Mouse (Mus musculus) CH12.LX (cell line): ENCODE data around the gene Tmem167b. TPM values are rescaled to one million over a fixed set of nuclear protein-coding genes. Genes with fewer than 3 reads are reported as not detected.
A peak's percentile ranks its signal among the peaks of the same experiment; 100 is the strongest.

ENCODE experiments used
- DNase-seq: peaks from one replicate; pipeline ENCODE4 v3.0.0-alpha.2; 2013; ENCODE audit errors: extremely low read depth
- H3K27ac ChIP-seq: 2 replicates; pipeline ENCODE4 v1.5.1; 2012; ENCODE audit warnings: low read depth, mild to moderate bottlenecking, control low read depth, moderate library complexity; ENCODE audit not compliant: insufficient read depth
- H3K27me3 ChIP-seq: replicated peaks from 2 replicates; pipeline ENCODE3; 2012; ENCODE audit warnings: inconsistent platforms
- H3K36me3 ChIP-seq, 2 experiments: replicated peaks in 1 of 2; 2 replicates each; pipeline versions ENCODE3 to v1.6.1; 2012; ENCODE audit warnings: inconsistent platforms in 1 of 2, low read length in 1 of 2, mild to moderate bottlenecking in 1 of 2, mixed read lengths in 1 of 2, moderate library complexity in 1 of 2; ENCODE audit not compliant: control insufficient read depth in 1 of 2, insufficient read depth in 1 of 2
- H3K4me1 ChIP-seq, 2 experiments: 2 replicates each; pipeline ENCODE4 v1.6.1; 2012; ENCODE audit warnings: inconsistent platforms in 1 of 2, moderate library complexity in 1 of 2; ENCODE audit not compliant: insufficient read depth in 2 of 2, control insufficient read depth in 1 of 2
- H3K4me2 ChIP-seq: 2 replicates; pipeline ENCODE4 v1.6.1; 2012; ENCODE audit warnings: low read depth, mild to moderate bottlenecking, control low read depth; ENCODE audit not compliant: poor library complexity, insufficient read depth, severe bottlenecking
- H3K4me3 ChIP-seq, 3 experiments: fragments of 150-350 bp in 1 of 3; sonication (generic) in 1 of 3; replicated peaks in 1 of 3; 2 replicates each; pipeline versions ENCODE3 to v1.5.1; 2011 to 2012; ENCODE audit warnings: low read depth in 2 of 3, low read length in 2 of 3, mild to moderate bottlenecking in 2 of 3, moderate library complexity in 2 of 3, control low read depth in 1 of 3, improper control_type of control experiment in 1 of 3, inconsistent platforms in 1 of 3, mixed read lengths in 1 of 3; ENCODE audit not compliant: poor library complexity in 1 of 3
- H3K79me2 ChIP-seq: replicated peaks from 2 replicates; pipeline ENCODE4 v1.6.1; 2012; ENCODE audit warnings: mild to moderate bottlenecking, moderate library complexity; ENCODE audit not compliant: control insufficient read depth, poor library complexity, insufficient read depth, severe bottlenecking; ENCODE audit errors: extremely low read depth
- H3K9ac ChIP-seq: 2 replicates; pipeline ENCODE4 v1.6.1; 2012; ENCODE audit warnings: low read depth, mild to moderate bottlenecking, control low read depth, moderate library complexity; ENCODE audit not compliant: insufficient read depth
- H3K9me3 ChIP-seq: replicated peaks from 2 replicates; pipeline ENCODE3; 2012; ENCODE audit warnings: low read length, inconsistent platforms, mixed read lengths
- BHLHE40 ChIP-seq: IDR thresholded peaks from 2 replicates; pipeline ENCODE4 v1.6.1; 2011; ENCODE audit warnings: mild to moderate bottlenecking, low read depth, low read length, improper control_type of control experiment
- E2F4 ChIP-seq: IDR thresholded peaks from 2 replicates; pipeline ENCODE4 v1.6.1; 2011; ENCODE audit warnings: low read depth, low read length, improper control_type of control experiment; ENCODE audit not compliant: insufficient replicate concordance
- ELF1 ChIP-seq: IDR thresholded peaks from 2 replicates; pipeline ENCODE4 v1.6.1; 2014; ENCODE audit warnings: low read depth, mild to moderate bottlenecking, inconsistent platforms, low read length, improper control_type of control experiment
- EP300 ChIP-seq: IDR thresholded peaks from 2 replicates; pipeline ENCODE4 v1.6.1; 2011; ENCODE audit warnings: low read length, improper control_type of control experiment
- ETS1 ChIP-seq: conservative IDR thresholded peaks from 2 replicates; pipeline ENCODE4 v1.6.1; 2012; ENCODE audit warnings: low read depth, mild to moderate bottlenecking, inconsistent platforms, low read length, improper control_type of control experiment, moderate library complexity
- IRF4 ChIP-seq: IDR thresholded peaks from 2 replicates; pipeline ENCODE4 v1.6.1; 2014; ENCODE audit warnings: low read depth, mild to moderate bottlenecking, inconsistent platforms, low read length, improper control_type of control experiment
- JUN ChIP-seq: IDR thresholded peaks from 2 replicates; pipeline ENCODE4 v1.6.1; 2011; ENCODE audit warnings: low read depth, mild to moderate bottlenecking, low read length, improper control_type of control experiment, moderate library complexity; ENCODE audit not compliant: insufficient read depth
- JUND ChIP-seq: conservative IDR thresholded peaks from 2 replicates; pipeline ENCODE4 v1.6.1; 2011; ENCODE audit warnings: low read depth, low read length, improper control_type of control experiment
- MAFK ChIP-seq: IDR thresholded peaks from 2 replicates; pipeline ENCODE4 v1.6.1; 2011; ENCODE audit warnings: low read length, improper control_type of control experiment; ENCODE audit not compliant: insufficient replicate concordance
- MEF2A ChIP-seq: IDR thresholded peaks from 2 replicates; pipeline ENCODE4 v1.6.1; 2014; ENCODE audit warnings: low read depth, mild to moderate bottlenecking, inconsistent platforms, low read length, improper control_type of control experiment, borderline replicate concordance
- MYC ChIP-seq: IDR thresholded peaks from 2 replicates; pipeline ENCODE4 v1.6.1; 2011; ENCODE audit warnings: low read depth, mild to moderate bottlenecking, improper control_type of control experiment, low read length
- PAX5 ChIP-seq: IDR thresholded peaks from 2 replicates; pipeline ENCODE4 v1.6.1; 2012; ENCODE audit warnings: low read length, inconsistent platforms, mixed read lengths
- POLR2A ChIP-seq: IDR thresholded peaks from 2 replicates; pipeline ENCODE4 v1.6.1; 2011; ENCODE audit warnings: low read depth, mild to moderate bottlenecking, improper control_type of control experiment, low read length
- POLR2AphosphoS2 ChIP-seq: IDR thresholded peaks from 2 replicates; pipeline ENCODE4 v1.6.1; 2011; ENCODE audit warnings: low read depth, low read length, improper control_type of control experiment
- RCOR1 ChIP-seq: conservative IDR thresholded peaks from 2 replicates; pipeline ENCODE4 v1.6.1; 2012; ENCODE audit warnings: low read depth, mild to moderate bottlenecking, inconsistent platforms, low read length, improper control_type of control experiment
- SIN3A ChIP-seq: IDR thresholded peaks from 2 replicates; pipeline ENCODE4 v1.6.1; 2012; ENCODE audit warnings: low read length, improper control_type of control experiment, inconsistent platforms
- SMC3 ChIP-seq: IDR thresholded peaks from 2 replicates; pipeline ENCODE4 v1.6.1; 2011; ENCODE audit warnings: low read depth, low read length, improper control_type of control experiment
- TBP ChIP-seq: conservative IDR thresholded peaks from 2 replicates; pipeline ENCODE4 v1.6.1; 2011; ENCODE audit warnings: low read depth, low read length, improper control_type of control experiment
- TCF12 ChIP-seq: IDR thresholded peaks from 2 replicates; pipeline ENCODE4 v1.6.1; 2014; ENCODE audit warnings: low read depth, mild to moderate bottlenecking, inconsistent platforms, low read length, improper control_type of control experiment
- ZNF384 ChIP-seq: IDR thresholded peaks from 2 replicates; pipeline ENCODE4 v1.6.1; 2012; ENCODE audit warnings: low read depth, low read length, improper control_type of control experiment, inconsistent platforms
- dilution Hi-C: fragments of 300-500 bp; cut with MboI; formaldehyde crosslinking; loops from 2 replicates; pipeline ENCODE4 v1.14.3; 2020; ENCODE audit warnings: low sequenced_read_pairs; ENCODE audit not compliant: extremely low pct_unique_long_range_greater_than_20kb, extremely low pct_ligation_motif_present
- in situ Hi-C: fragments of 300-500 bp; cut with MboI; formaldehyde crosslinking; loops from 3 replicates; pipeline ENCODE4 v1.14.3; 2019; ENCODE audit warnings: low sequenced_read_pairs, low pct_ligation_motif_present, low pct_unique_long_range_greater_than_20kb, mixed read lengths
- polyA plus RNA-seq: library from polyadenylated mRNA; unstranded; fragments of >175 nt; gene quantifications from 2 replicates; pipeline ENCODE4 v1.2.1, GENCODE M21; 2012; ENCODE audit warnings: low read depth; ENCODE audit not compliant: insufficient read length
- total RNA-seq, 2 experiments: library from RNA; depleted of rRNA; stranded (reverse); fragments of 300-350 nt in 1 of 2; fragments of >200 nt in 1 of 2; gene quantifications; 2 replicates each; pipeline ENCODE4 v1.2.3; 2012 to 2014

Gene Tmem167b
- total and polyA plus RNA-seq, 3 experiments = 11.3 to 18.7 (median 13.1) TPM

DNA sequence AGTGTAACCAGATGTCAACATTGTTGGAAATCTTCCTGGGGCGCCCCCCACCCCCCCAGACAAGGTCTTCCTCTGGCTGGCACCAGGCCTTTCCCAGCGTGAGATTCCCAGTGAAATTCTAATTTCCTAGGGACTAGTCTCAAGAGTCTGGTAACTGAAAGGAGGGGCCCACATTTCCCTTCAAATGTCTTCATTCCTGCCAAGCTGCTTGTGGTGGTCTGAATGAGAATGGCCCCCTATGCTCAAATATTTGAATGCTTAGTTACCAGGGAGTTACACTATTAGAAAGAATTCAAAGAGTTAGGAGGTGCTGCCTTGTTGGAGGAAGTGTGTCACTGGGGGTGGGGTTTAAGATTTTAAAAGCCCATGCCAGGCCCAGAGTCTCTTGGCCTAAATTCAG is 26.2 kb upstream of the Tmem167b start:
- DNase-seq = no peak
- no peaks in the 10 kb centered on the region for H3K9me3 ChIP-seq
- no peaks in the 10 kb centered on the region for H3K79me2 ChIP-seq
- H3K9ac ChIP-seq = no peak overlapping the region
- in situ Hi-C loops = no loop called here
- no peak overlapping the region for H3K4me2 ChIP-seq
- dilution Hi-C loops = no loop called here
- H3K27me3 ChIP-seq = peaks cover 3% of the 10 kb centered on the region
- H3K4me3 ChIP-seq = no peak overlapping the region
- H3K36me3 ChIP-seq = no peaks in the 10 kb centered on the region
- TF ChIP-seq JUN (no peak), ETS1 (no peak)
- H3K4me1 ChIP-seq = peaks cover 9 to 36% of the 10 kb centered on the region in 2 experiments
- H3K27ac ChIP-seq = no peak overlapping the region

DNA sequence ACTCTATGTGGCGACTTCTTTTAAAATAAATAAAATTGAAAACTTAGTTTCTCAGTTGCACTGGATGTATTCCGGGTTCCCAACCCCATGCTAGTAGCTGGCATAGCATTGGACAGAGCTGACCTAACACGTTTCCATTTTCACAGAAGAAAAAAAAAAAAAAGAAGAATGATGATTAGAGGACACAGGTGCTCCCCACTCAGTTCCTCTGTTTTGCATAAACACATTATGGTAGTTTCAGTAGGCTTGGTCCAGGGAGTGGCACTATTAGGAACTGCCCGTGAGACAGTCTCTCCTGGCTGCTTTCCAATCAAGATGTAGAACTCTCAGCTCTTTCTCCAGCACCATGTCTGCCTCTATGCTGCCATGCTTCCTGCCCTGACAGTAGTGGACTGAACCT is 22.3 kb upstream of the Tmem167b start:
- dilution Hi-C loops = no loop called here

DNA sequence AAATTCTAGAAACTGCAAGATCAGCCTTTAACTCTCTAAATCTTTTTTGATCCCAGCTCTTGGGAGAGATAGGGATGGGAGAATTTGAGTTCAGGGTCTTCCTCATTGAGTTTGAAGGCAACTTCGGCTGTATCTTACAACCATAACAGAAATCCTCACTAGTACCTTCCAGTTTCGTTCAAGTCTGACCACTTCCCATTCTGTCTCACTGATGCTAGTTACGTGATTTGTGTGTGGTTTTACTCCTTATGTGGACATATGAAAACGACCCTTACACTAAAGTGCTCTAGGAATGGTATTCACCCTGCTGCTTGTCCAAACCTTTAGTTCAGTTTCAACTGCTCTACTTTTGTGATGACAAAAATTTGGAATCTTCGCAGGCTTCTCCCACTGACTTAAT is 11.8 kb upstream of the Tmem167b start:
- no peak overlapping the region for H3K9ac ChIP-seq
- in situ Hi-C loops (no loop called here), dilution Hi-C loops (no loop called here)
- DNase-seq = no peak
- H3K4me2 ChIP-seq = peak overlapping the region; percentile 98
- no peaks in the 10 kb centered on the region for H3K27me3 ChIP-seq
- no peak overlapping the region for H3K4me3 ChIP-seq
- H3K79me2 ChIP-seq = 0 out of 2 replicates have a peak, but pooled peaks cover 2% of the 10 kb centered on the region
- peaks cover 6 to 31% of the 10 kb centered on the region in 2 experiments for H3K4me1 ChIP-seq
- TF ChIP-seq E2F4 (no peak), SMC3 (no peak), PAX5 (no peak), RCOR1 (no peak), POLR2AphosphoS2 (no peak)
- H3K9me3 ChIP-seq = no peaks in the 10 kb centered on the region
- no peak overlapping the region for H3K27ac ChIP-seq
- peaks cover 2 to 11% of the 10 kb centered on the region in 2 experiments for H3K36me3 ChIP-seq

More for the DNA sequence above, 22.3 kb upstream of the Tmem167b start:
- in situ Hi-C loops = no loop called here
- no peak overlapping the region for H3K27ac ChIP-seq
- DNase-seq = peak; percentile 62
- H3K9ac ChIP-seq = no peak overlapping the region
- no peaks in the 10 kb centered on the region for H3K9me3 ChIP-seq
- TF ChIP-seq ELF1 (peak; percentile 20; the same call in 1 of the 2 replicates), TCF12 (peak; percentile 74), SIN3A (0 out of 2 replicates have a peak, but pooled peaks have one; percentile 33), MAFK (no peak), TBP (0 out of 2 replicates have a peak, but pooled peaks have one; percentile 18), ZNF384 (peak; percentile 97), MEF2A (no peak), IRF4 (peak; percentile 83), MYC (peak; percentile 78), EP300 (peak; percentile 70), JUND (no peak), POLR2A (no peak), E2F4 (no peak), BHLHE40 (peak; percentile 68)
- no peaks in the 10 kb centered on the region for H3K79me2 ChIP-seq
- H3K4me2 ChIP-seq = peak overlapping the region; percentile 44
- no peak overlapping the region for H3K4me3 ChIP-seq
- H3K4me1 ChIP-seq = peaks cover 7 to 27% of the 10 kb centered on the region in 2 experiments
- no peaks in the 10 kb centered on the region for H3K27me3 ChIP-seq
- peaks cover 0 to 7% of the 10 kb centered on the region in 2 experiments for H3K36me3 ChIP-seq
